Mouse (Mus musculus): ENCODE measurements at regions not wholly inside any gene's neighbourhood (a gene's known extent, or its start where the extent isn't known, plus 50 kb on each side); places are given as distances from the start of the nearest gene placed in this dataset.
"Not testable (repeated sequence)": the region's sequence is repeated elsewhere in the genome, so short reads cannot be mapped to it uniquely, and the experiment has no call there.

DNA sequence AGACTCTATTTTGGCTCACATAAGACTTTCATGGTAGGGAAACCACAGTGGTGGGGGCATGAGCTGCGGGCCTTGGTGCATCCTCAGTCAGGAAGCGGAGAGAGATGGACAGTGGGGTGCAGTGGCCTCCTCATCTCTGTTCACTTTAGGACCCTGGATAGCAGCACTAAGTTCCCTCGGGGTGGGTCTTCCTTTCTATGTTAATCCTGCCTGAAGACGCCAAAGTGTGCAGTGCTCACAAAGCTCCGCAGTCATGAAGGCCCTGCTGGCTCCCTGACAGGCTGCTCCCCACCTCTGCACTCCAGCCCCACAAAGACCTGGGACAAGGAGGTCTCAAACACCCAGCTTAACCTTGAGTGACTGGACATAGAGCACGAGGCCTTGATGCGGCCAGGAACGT, 56.8 kb downstream of the Sox1 start:
- DNase-seq (ENCODE audit: low spot score): no peak

DNA sequence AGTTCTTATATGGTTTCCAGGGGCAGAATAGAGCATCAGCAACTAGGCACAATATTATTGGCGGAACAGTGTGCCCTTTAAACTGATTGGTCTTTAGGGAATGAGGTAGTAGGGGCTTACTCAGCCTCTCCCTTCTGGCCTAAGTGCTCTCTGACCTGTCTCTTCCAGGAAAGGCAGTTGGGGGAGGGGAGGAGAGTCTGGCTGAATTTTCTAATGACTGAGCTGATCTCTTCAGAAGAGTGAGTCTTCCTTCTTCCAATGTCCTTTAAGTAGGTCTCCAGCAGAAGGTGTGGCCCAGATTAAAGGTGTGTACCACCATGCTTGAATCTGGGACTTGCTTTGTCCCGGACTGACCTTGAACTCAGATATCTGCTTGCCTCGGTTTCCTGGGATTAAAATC, 60.3 kb downstream of the Sox1 start:
- not testable (repeated sequence) for DNase-seq (ENCODE audit: low spot score)

DNA sequence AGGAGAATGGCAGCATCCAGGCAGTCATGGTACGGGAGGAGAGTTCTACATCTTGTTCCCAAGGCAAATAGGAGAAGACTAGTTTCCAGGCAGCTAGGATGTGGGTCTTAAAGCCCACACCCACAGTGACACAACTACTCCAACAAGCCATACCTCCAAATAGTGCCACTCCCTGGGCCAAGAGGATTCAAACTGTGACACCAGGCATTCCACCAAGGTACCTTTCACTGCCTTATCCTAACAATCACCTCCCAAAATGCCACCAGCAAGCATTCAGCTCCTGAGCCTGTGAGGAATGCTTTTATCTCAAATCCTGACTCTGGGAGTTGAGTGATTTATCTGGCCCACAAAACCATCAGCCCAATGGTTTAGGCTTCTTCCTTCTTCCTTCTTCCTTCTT, 61.2 kb downstream of the Sox1 start:
- DNase-seq (ENCODE audit: low spot score): no peak

DNA sequence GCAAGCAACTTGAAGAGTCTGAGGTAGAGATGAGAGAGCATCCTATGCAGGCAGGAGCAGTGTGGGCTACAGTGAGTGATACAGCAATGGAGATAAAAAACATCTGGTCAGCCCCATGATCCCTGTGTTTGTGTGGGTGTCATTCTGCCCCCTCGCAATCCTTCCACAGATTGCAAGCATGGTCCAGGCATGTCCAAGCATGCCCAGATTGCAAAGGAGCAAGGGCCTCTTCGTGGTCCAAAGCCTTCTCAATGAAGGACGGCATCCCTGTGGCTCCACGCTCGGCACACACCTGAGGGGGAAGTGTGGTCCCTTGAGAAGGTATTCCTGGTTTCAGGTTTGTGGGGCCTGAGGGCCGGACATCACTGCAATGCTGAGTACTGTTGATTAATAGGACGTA, 61.9 kb downstream of the Sox1 start:
- no peak for DNase-seq (ENCODE audit: low spot score)

DNA sequence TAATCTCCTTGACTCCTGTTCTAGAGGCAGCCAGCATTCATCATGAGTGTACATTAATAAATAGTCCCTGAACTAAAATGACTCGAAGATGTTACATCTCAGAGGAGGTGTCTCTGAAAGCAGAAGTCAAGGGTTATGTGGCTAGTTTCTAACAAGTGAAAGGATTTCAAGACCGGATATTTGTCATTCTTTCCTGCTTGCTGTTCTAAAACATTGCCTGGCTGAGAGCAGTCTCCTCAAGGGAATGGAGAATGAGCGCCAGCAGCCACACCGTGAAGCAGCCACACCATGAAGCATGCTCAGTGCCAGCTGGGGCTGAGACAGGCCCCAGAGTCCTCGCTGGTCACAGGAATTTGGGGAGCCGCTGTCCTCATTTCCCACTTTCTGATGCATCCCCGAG, 71.8 kb downstream of the Sox1 start:
- no peak for DNase-seq (ENCODE audit: low spot score)

DNA sequence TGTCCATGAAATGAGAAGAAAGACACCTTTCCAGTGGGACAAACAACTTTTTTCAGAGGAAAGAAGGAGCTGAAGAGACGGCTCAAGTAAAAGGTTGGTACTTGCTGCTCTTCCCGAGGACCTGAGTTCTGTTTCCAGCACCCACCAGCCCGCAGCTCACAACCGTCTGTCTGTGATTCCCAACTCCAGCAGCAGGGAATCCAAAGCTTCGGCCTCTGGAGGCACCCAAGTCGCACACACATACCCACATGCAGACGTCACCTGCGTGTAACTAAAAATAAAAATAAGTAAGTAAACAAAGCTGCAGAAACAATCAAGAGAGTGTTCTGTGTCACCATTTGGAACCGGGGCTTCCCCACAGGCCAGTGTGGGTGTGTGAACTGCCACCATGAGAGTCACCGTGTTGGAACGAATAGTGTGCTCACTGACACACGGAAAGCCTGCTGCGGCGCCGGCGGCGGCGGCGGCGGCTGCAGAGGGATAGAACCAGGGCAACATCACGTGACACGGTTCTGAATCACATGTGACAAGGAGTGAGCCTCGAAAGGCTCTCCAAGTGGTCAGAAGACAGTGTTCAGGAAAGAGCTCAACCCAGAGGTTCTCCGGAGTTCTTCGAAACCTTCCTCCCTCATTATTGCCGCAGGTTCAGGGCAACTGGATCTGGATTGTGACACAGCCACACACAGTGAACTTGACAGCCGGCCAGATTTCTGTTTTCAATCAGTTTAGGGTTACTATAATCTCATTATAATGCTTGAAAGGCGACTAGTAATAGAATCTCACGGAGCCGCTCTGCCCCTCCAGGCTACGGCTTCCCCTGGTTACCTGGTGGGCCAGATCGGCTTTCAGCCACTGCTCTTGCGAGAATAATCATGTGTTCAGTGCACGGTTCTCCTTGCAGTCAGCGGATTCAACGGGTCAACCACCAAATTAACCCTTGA, 72.6 kb downstream of the Sox1 start:
- peak; percentile 47 for DNase-seq (ENCODE audit: low spot score)

DNA sequence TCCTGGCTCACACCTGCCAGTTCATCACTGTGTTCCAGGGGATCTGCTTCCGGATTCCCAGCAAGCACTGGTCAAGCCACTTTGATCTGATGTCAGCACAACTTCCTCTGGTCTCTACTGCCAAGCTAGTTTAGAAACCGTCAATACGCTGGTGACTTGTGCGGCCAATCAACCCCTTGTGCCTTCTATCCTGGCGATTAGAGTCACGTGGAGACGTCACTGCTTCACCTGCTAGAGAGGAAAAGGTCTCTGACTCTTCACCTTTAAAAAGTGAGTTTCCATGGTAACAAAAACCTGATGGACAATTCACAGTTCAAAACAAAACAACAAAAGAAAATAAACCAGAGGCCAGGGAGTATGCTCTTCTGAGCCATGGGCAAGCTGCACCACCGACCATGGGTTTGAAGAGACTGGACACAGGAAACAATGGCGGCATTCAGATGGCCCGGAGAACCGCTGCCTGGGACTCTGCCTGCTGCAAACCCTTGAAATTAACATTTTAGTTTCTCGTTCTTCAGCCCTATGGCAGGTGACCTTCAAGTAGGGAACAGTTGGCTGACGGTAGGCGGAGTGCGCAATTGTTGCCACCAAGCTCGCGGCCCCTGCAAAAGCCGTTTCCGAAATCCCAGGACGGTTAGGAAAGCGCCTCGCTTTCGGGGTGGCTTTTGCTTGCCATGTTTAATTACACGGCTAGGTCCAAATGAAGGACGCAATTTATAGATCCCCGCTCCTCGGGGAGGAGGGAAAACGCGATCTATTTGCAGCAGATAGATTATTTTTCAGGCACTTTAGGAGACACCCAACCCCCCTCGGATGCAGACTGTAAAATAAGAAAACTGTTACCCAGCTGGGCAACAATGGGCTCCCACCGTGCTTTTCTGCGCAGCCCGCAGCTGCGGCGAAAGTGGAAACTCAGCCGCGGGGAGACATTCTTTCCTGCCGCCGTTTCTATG, 82.6 kb downstream of the Sox1 start:
- DNase-seq (ENCODE audit: low spot score): peak; percentile 59

DNA sequence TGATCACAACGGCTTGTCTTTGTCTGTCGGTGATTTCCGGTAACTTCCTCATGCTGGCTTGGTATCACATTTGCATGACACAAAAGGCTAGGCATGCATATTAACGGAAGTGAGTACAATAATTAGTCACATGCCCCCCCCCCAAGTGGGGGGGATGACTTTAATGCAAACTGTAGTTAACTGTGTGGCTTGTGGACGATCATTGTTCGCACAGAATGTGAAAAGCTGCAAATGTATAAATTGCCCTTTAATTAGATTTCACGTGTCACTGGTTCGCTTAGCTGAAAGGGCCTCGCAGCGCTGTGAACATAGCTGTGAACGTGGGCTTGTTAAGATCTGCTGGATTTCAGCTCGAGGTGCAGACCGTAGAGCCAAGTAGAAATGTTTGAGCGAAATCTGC, 86.8 kb downstream of the Sox1 start:
- DNase-seq (ENCODE audit: low spot score): no peak

DNA sequence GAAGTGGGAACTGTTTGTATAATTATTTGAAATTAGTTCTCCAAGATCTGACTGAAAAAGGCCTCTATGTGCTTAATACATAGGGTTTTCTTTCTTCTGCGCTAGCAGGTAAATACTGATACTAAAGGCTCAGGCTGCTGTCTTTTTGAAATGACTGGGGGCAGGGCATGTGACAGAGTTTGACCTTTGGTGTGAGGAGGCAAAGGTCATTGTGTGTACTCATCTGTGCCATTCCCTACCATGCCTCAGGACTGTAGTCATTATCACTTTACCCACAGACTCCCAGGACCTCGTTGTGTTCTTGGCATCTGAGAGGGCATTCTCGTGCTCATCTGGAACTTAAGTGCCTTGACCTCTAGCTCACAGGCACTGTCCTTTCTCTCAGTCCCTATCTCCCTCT, 88.5 kb downstream of the Sox1 start:
- no peak for DNase-seq (ENCODE audit: low spot score)

DNA sequence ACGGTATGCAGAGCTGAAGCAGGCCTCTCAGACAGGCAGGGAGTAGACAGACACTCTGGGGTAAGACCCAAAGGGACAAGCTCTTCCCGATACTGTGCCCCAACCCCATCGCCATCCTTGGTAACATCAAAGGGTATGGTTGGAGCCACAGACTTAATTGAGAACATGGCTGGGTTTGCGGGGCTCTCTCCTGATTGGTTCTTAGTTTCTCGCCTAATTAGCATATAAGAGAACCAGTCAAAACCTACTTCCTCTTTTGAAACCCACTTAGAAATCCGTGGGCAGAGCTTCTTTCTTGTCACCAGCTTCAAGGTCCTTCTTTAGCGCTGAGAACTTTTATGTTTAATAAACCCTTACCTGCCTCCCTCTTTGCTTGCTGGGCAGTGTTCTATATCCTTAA, 87.5 kb upstream of the Spaca7 start:
- no peak for DNase-seq (ENCODE audit: low spot score)

DNA sequence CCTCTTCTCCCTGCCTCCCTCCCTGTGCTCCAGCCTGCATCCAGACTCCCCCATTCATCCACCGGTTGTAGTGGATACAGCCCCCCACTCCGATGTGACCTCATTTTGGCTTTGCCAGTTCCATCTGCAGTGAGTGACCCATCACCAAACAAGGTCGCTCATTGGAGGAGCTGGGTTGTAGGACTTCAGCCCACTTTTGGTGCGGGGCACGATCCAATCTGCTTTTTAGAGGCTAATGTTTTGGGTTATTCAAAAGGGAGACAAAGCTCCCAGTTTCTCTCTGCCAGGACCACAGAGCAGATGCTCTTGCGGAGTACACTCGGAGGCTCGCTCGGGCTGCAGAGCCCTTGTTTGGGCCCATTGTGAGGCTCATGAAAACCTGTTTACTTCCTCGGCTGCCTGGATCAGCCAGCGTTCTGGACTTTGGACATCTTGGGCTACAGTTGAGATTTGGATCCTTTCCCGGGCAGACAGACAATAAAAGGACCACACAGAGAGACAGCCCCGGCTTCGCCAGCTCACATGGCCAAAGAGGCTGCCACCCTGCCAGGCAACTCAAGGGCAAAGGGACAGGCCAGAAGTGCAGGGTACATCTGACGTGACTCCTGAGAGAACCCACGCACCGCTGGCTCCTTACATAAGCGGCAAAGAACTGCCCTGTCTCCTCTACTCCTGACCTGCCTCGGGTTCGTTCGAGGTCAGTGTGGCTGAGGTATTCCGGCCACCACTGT, 86.3 kb upstream of the Spaca7 start:
- DNase-seq (ENCODE audit: low spot score): no peak

DNA sequence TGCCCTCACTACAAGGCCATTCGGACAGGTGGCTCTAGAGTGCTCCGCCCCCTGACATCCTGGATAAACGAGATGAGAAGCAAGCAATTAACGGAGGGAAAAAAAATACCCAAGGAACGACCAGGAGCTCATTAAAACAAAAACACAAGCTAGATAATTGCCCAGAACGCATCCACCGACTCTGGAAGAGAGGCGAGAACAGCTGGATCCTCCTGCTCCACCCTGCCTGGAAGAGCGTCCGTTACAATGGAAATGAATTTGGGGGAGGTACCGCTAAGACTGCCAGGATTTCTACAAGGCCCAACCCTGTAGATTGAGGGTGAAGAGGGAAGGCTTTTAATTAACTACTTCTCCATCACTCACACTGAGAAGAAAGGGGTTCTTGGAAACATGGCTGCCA, 85.6 kb upstream of the Spaca7 start:
- DNase-seq (ENCODE audit: low spot score): no peak

DNA sequence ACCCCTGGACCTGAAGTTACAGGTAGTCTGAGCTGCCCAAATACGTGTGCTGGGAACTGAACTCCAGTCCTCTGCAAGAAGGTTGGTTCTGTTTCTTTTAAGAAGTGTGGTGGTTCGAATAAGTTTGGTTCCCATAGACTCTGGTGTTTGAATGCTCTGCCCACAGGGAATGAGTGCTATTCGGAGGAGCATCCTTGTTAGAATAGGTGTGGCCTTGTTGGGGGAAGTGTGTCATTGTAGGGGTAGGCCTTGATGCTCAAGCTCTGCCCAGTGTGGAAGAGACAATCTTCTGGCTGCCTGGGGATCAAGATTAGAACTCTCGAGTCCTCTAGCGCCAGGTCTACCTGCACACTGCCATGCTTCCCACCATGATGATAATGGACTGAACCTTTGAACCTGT, 83.6 kb upstream of the Spaca7 start:
- no peak for DNase-seq (ENCODE audit: low spot score)

DNA sequence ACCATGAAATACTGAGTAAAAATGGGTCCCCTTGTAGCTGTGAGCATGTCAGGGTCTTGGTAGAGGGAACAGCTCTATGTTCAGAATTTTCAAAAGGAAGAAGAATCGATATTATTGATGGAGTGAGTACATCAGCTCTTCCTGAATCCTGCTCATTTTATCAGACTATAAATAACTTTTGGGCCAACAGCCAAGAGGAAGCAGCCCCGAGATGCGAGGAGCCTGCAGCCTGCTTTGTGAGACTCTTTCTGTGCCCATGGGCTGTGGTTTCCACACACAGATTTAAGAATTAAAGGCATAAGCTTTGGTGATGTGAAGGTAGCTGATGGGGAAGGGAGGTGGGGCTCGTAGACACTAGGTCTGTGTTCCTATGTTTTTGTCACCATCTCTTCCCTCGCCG, 81.4 kb upstream of the Spaca7 start:
- DNase-seq (ENCODE audit: low spot score): no peak

DNA sequence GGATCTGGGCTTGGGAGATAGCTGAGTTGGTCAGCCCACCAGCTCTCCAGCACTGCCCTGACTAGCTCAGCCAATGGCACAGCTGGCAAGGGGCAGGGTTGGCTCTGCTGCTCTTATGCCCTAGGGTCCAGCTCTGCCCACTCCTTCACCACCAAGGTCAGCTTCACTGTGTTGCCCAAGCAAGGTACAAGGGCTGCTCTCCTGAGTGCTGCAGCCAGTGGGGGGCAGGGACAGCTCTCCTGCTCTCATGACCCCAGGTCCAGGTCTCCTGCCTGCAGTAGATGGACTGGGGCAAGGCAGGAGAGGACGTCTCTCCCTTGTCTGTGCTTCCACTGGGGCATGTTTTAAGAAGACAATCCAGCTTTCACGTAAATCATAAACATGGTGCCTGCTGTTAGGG, 80.4 kb upstream of the Spaca7 start:
- DNase-seq (ENCODE audit: low spot score): no peak

DNA sequence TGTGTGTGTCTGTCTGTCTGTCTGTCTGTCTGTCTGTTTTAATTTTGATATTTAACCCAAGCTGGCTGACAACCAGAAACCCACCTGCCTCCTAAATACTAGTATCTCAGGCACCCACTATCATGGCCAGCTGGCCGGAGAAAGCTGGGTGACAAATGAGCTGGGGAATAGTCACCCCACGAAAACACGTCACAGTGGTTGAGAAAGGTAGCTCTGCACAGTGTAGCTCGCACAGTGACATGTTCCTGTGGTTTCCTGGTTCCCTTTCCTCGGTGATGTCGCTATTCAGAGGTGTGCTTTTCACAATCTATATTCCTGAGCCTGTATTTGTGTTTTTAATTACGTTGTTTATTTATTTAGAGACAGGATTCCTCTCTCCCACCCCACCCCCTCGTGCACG, 78.3 kb upstream of the Spaca7 start:
- no peak for DNase-seq (ENCODE audit: low spot score)

DNA sequence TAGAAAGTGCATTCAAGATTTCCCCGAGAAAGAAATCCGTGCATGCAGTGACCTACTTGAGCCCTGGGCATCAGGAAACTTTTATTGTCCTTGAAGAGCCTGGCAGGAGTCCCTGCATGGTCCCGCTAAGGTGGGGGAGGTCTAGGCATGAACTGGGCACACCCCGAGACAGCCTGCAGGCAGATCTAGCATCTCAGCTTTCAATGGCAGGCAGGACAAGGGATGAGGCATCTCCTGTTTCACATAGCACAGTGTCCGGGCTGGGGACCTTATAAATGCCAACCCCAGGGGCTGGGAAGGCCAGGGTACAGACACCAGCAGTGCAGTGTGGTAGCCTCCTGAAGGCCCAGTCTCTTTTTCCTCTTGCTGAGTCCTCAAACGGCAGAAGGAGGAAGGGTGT, 75.4 kb upstream of the Spaca7 start:
- no peak for DNase-seq (ENCODE audit: low spot score)

DNA sequence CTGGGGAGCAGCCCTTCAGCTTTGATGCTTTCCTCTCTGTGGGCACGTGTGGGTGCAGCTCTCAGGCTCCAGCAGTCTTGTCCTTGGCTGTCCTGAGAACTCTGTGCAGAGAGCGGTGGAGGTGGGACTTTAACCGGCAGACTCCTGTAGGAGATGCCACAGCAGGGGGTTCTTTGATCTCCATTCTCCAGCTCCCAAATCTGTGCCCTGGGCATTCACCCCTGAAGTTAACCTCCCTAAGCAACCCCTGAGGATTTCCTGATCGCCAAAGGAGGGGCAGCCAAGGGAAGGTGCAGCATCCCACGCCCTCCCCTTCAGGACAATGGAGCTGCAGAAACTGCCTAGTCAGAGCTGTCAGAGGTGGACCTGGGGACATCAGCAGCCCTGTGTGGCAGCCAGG, 73.2 kb upstream of the Spaca7 start:
- no peak for DNase-seq (ENCODE audit: low spot score)

DNA sequence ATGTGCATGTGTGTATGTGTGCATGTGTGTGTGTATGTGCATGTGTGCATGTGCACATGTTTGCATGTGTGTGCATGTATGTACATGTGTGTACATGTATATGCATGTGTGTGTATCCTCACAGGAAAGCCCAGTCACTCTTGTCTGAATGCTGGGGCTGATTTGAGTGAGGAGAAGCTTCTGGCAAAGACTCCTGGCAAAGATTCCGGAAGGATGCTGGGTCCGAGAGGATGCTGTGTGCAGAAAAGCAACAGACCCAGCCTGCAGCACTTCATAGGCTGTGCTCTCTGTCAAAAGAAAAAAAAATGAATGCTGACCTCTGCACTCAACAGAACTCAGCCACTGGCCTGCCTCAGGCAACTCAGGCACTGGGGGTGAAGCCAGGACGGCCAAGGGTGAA, 72.5 kb upstream of the Spaca7 start:
- DNase-seq (ENCODE audit: low spot score): peak; percentile 39

DNA sequence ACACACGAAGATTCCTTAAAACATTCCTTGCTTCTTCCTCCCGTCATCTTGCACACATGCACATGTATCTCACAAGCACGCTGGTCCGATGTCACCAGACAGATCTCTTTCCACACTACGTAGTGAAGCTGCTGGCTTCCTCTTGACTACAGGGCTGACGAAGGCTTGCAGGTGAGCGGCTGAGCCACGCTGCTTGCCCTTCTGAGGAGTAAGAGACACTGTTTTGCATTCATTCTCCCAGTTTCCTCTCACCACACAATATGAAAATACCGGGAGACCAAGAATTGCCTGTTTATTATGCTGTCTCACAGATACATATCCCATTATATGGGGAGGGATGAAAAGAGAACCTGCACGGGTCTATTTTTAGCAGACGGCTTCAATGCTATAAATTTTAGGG, 71.0 kb upstream of the Spaca7 start:
- peak; percentile 44 for DNase-seq (ENCODE audit: low spot score)

DNA sequence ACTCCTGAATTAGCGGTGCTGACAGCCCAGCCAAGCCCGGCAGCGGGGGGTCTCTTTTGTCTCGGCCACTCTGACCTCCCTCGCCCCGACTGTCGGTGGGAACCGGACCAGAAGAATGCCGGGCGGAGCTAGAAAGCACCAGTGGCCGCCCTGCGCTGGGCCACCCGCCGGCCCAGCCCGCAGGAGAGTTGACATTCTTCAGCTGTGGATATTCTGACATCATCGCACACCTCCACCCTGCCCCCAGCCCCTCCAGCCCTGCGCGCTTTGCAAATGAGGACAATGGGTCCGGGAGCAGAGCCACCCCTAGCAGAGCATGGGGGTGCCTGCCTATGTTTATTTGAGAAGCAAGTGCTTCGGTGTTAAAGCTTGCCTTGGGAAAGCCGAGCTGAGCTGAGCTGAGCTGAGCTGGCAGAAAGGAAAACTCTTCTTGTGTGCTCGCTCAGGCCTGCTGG, 70.5 kb upstream of the Spaca7 start:
- peak; percentile 70 for DNase-seq (ENCODE audit: low spot score)

DNA sequence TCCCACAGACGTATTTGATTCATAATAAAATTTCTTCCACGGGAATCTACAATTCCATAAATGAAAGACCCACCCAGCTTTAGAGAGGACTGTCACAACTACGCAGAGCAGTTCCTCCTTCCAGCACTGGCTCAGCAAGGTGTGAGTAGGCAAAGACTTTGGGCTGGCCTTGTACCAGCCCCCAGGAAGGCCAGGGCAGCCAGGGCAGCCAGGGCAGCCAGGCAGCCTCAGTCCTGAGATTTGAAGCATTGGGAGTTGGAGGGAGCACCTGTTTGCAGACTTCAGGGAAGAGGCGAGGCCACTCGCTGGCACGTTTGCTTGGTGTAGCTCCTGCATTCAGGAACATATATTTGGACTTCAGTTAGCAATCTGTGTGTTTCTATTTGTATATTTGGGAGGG, 70.0 kb upstream of the Spaca7 start:
- no peak for DNase-seq (ENCODE audit: low spot score)
